Mouse (Mus musculus): ENCODE measurements at regions not wholly inside any gene's neighbourhood (a gene's known extent, or its start where the extent isn't known, plus 50 kb on each side); places are given as distances from the start of the nearest gene placed in this dataset.

GRCm38 (mm10) chr15:36937067-36937657 is 70.4 kb downstream of the Zfp706 start:
- no peak for TF ChIP-seq POLR2A (IDR thresholded peaks at IDR 0.05; ENCODE audit: control insufficient read depth, low read depth, low read length)
- no peak for TF ChIP-seq CTCF (IDR thresholded peaks at IDR 0.05; ENCODE audit: control insufficient read depth, insufficient read depth, insufficient replicate concordance, low read depth, low read length)

All from testis, adult 2 months (tissue).